Mouse (Mus musculus): Measurements from ENCODE around the gene Tmem215. TPM values are rescaled to one million over a fixed set of nuclear protein-coding genes. Genes with fewer than 3 reads are reported as not detected.

Gene Tmem215
- polyA plus RNA-seq, 1 experiment from 2014 or later, result 1.4 TPM

DNA sequence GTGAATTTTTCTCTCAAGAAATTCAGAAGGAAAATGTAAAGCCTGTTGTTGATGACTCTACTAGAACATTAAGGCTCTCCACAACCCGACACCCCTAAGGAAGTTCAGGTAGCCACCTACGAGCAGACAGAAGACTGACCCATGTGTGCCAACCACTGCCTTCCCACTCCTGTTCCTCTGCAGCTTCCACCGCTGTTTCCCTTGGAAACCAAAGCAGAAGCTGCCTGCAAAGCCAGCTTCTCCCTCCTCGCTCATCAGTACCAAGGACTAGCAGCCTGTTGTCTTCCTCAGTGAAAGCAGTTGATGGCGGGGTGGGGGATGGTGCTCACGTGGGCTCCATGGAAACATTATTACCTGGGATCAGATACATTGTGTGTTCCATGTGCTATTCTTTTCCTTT is 14.6 kb downstream of the Tmem215 start:
- H3K9ac ChIP-seq (ENCODE audit: low read depth, low read length), result no peak overlapping the region
- no peak for DNase-seq (ENCODE audit: low spot score)
- no peak overlapping the region for H3K4me2 ChIP-seq (ENCODE audit: low read depth, low read length)
- 71% methylated on average over 6 of the region's 6 CpGs for WGBS
- no peaks in the 10 kb centered on the region for H3K27me3 ChIP-seq (replicated peaks; ENCODE audit: control insufficient read depth, insufficient read depth, low read length)
- H3K4me3 ChIP-seq (ENCODE audit: low read depth, low read length), result no peak overlapping the region
- H3K36me3 ChIP-seq (ENCODE audit: control insufficient read depth, insufficient read depth, low read length), result no peaks in the 10 kb centered on the region
- H3K9me3 ChIP-seq (ENCODE audit: control insufficient read depth, low read length), result no peaks in the 10 kb centered on the region
- no peaks in the 10 kb centered on the region for H3K4me1 ChIP-seq (ENCODE audit: control insufficient read depth, insufficient read depth, low read length)
- no peak overlapping the region for H3K27ac ChIP-seq (replicated peaks; ENCODE audit: low read depth, low read length)
- no peak for ATAC-seq (ENCODE audit: low read depth)

DNA sequence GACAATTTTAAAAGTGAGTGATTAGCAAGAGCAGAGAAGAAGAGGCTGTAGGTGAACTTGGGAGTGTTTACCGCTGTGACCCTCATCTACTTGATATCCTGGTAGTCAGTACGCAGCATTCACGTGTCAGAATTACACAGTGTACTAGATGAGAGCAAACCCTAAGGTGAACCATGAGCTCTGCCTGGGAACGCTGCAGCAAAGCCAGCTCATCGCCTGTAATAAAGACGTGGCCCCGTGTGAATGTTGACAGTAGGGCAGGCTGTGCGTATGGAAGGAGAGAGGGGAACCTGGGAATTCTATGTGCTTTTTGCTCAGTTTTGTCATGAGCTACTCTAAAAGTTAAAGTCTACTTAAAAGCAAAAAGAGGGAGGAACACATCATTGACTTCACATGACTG is 19.8 kb downstream of the Tmem215 start:
- no peaks in the 10 kb centered on the region for H3K9me3 ChIP-seq (ENCODE audit: control insufficient read depth, low read length)
- ATAC-seq (ENCODE audit: low read depth) (no peak), DNase-seq (ENCODE audit: low spot score) (no peak)
- no peaks in the 10 kb centered on the region for H3K4me1 ChIP-seq (ENCODE audit: control insufficient read depth, insufficient read depth, low read length)
- H3K36me3 ChIP-seq (ENCODE audit: control insufficient read depth, insufficient read depth, low read length), result no peaks in the 10 kb centered on the region
- no peak overlapping the region for H3K4me3 ChIP-seq (ENCODE audit: low read depth, low read length)
- no peak overlapping the region for H3K27ac ChIP-seq (replicated peaks; ENCODE audit: low read depth, low read length)
- H3K27me3 ChIP-seq (replicated peaks; ENCODE audit: control insufficient read depth, insufficient read depth, low read length), result no peaks in the 10 kb centered on the region
- no peak overlapping the region for H3K4me2 ChIP-seq (ENCODE audit: low read depth, low read length)
- 83% methylated on average over 8 of the region's 8 CpGs for WGBS
- no peak overlapping the region for H3K9ac ChIP-seq (ENCODE audit: low read depth, low read length)

DNA sequence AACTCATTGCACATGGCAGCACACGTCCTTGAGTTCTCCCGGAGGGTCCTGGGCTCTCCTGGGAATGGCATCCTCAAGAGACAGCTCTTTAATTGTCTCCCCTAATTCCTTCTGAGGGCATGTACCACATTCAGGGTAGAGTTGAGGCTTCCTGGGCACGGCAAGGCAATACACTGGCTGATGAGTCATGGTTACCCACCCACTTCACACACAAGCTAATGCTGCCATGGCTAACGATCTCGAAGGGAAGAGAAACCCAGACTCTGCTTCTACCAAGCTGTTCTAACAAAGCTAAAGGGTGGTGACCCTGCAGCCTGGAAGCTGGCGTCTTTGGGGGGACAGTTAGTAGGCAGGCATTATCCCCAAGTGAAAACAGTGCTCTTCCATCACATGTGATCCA is 24.4 kb downstream of the Tmem215 start:
- Histone ChIP-seq H3K27me3 (replicated peaks; ENCODE audit: control insufficient read depth, insufficient read depth, low read length) (no peaks in the 10 kb centered on the region), H3K27ac (replicated peaks; ENCODE audit: low read depth, low read length) (no peak overlapping the region), H3K9me3 (ENCODE audit: control insufficient read depth, low read length) (no peaks in the 10 kb centered on the region), H3K4me2 (ENCODE audit: low read depth, low read length) (no peak overlapping the region), H3K9ac (ENCODE audit: low read depth, low read length) (no peak overlapping the region), H3K4me1 (ENCODE audit: control insufficient read depth, insufficient read depth, low read length) (no peaks in the 10 kb centered on the region), H3K4me3 (ENCODE audit: low read depth, low read length) (no peak overlapping the region), H3K36me3 (ENCODE audit: control insufficient read depth, insufficient read depth, low read length) (no peaks in the 10 kb centered on the region)
- ATAC-seq (ENCODE audit: low read depth) (no peak), DNase-seq (ENCODE audit: low spot score) (no peak)
- WGBS, result 77% methylated on average over 6 of the region's 6 CpGs

DNA sequence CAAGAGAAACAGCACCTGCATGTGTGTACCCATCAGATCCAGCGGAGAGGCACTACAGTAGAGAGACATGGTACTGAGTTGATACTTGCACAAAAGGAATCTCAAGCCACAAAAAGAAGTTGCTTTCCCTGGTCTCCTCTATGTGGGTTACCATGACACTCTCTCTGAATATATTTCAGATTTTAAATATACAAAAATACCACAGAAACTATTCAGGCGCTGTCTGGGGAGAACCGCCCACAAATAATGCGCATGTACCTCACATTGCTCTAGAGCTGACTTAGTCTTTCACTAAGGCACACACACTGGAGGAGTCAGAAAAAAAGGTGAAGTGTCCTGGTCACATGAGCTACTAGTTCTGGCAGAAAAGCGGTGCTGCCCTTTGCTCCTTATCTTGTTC is 24.8 kb downstream of the Tmem215 start:
- Histone ChIP-seq H3K9me3 (ENCODE audit: control insufficient read depth, low read length) (no peaks in the 10 kb centered on the region), H3K4me3 (ENCODE audit: low read depth, low read length) (no peak overlapping the region), H3K4me2 (ENCODE audit: low read depth, low read length) (no peak overlapping the region), H3K27me3 (replicated peaks; ENCODE audit: control insufficient read depth, insufficient read depth, low read length) (no peaks in the 10 kb centered on the region), H3K9ac (ENCODE audit: low read depth, low read length) (no peak overlapping the region), H3K27ac (replicated peaks; ENCODE audit: low read depth, low read length) (no peak overlapping the region), H3K4me1 (ENCODE audit: control insufficient read depth, insufficient read depth, low read length) (no peaks in the 10 kb centered on the region), H3K36me3 (ENCODE audit: control insufficient read depth, insufficient read depth, low read length) (no peaks in the 10 kb centered on the region)
- WGBS, result 92% methylated on average over 5 of the region's 5 CpGs
- DNase-seq (ENCODE audit: low spot score) (no peak), ATAC-seq (ENCODE audit: low read depth) (no peak)

DNA sequence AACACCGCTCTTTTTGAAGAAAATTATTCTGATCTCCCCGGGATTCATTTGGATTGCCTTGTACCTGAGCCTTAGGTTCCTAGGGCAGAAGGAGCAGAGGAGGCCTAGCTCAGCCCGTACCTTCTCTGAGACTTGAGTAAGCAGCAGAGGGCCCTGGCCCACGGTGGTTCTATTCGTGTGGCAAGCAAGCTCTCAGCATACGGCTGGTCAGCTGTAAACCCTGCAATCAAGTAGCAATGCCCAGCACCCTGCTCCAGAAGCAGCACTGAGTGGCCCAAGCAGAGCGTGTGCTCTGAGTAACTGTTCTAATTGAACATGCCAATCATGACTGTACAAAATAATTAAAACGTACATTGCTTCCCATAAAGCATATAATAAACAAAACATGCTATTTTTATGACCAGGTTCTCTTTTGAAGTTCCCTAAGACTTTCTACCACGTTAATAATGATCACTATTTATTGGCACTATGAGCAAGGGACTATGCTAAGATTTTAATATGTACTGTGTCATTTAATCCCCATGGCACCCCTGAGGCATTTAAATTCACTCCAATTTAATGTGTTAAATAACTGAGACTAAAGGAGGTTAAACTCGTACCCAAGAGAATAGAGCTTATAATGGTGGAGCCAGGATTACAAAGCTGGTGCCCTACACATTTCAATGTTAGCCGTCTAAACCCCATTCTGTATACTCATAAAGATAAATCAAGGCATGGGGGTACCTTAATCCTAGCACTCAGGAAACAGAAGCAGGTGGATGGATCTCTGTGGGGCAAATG is 28.0 kb downstream of the Tmem215 start:
- H3K4me1 ChIP-seq (ENCODE audit: control insufficient read depth, insufficient read depth, low read length), result no peaks in the 10 kb centered on the region
- H3K36me3 ChIP-seq (ENCODE audit: control insufficient read depth, insufficient read depth, low read length), result no peaks in the 10 kb centered on the region
- WGBS, result 81% methylated on average over 11 of the region's 11 CpGs
- no peak for ATAC-seq (ENCODE audit: low read depth)
- DNase-seq (ENCODE audit: low spot score), result no peak
- H3K4me2 ChIP-seq (ENCODE audit: low read depth, low read length), result no peak overlapping the region
- H3K4me3 ChIP-seq (ENCODE audit: low read depth, low read length), result no peak overlapping the region
- no peaks in the 10 kb centered on the region for H3K27me3 ChIP-seq (replicated peaks; ENCODE audit: control insufficient read depth, insufficient read depth, low read length)
- H3K9me3 ChIP-seq (ENCODE audit: control insufficient read depth, low read length), result no peaks in the 10 kb centered on the region
- no peak overlapping the region for H3K9ac ChIP-seq (ENCODE audit: low read depth, low read length)
- H3K27ac ChIP-seq (replicated peaks; ENCODE audit: low read depth, low read length), result no peak overlapping the region

DNA sequence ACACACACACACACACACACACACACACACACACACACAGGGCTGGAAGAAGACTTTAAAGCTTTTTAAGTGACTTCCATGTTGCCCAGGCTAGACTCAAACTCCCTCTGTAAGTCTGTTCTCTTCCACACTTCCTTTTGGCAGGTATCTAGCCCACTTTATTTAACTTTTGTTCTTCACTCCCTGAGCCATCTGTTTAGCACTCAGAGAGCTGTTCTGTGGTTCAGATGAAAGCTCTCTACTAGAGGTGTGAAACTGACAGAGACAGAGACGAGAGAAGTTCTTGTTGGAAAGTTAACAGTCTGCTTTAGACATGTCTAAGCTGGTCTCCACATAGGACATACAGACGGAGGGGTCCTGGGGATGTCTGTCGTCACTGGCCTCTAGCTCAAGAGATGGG is 30.5 kb downstream of the Tmem215 start:
- ATAC-seq (ENCODE audit: low read depth) (no peak), DNase-seq (ENCODE audit: low spot score) (no peak)
- H3K27ac ChIP-seq (replicated peaks; ENCODE audit: low read depth, low read length), result no peak overlapping the region
- no peak overlapping the region for H3K4me2 ChIP-seq (ENCODE audit: low read depth, low read length)
- no peak overlapping the region for H3K9ac ChIP-seq (ENCODE audit: low read depth, low read length)
- H3K9me3 ChIP-seq (ENCODE audit: control insufficient read depth, low read length), result no peaks in the 10 kb centered on the region
- H3K27me3 ChIP-seq (replicated peaks; ENCODE audit: control insufficient read depth, insufficient read depth, low read length), result no peaks in the 10 kb centered on the region
- 79% methylated on average over 3 of the region's 3 CpGs for WGBS
- no peaks in the 10 kb centered on the region for H3K4me1 ChIP-seq (ENCODE audit: control insufficient read depth, insufficient read depth, low read length)
- no peaks in the 10 kb centered on the region for H3K36me3 ChIP-seq (ENCODE audit: control insufficient read depth, insufficient read depth, low read length)
- no peak overlapping the region for H3K4me3 ChIP-seq (ENCODE audit: low read depth, low read length)

DNA sequence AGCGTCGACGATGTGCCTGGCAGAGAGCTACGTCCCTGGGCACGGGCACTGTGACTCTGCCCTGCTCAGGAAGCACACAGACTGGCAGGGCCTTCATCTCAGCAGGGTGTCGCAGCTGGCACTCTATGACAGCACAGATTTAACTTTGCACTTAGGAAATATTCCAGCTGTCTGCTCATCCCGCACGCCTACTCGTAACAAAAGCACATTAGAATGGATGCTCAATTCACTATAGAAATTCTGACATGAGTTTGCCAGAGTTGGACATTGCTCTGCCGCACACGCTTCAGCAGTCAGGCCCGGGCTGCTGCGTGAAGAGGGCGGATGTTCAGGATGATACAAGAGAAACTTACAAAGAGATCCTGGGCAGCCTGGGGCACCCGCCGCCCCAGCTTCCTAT is 37.6 kb downstream of the Tmem215 start:
- Histone ChIP-seq H3K4me2 (ENCODE audit: low read depth, low read length) (no peak overlapping the region), H3K27me3 (replicated peaks; ENCODE audit: control insufficient read depth, insufficient read depth, low read length) (no peaks in the 10 kb centered on the region), H3K9ac (ENCODE audit: low read depth, low read length) (no peak overlapping the region), H3K27ac (replicated peaks; ENCODE audit: low read depth, low read length) (no peak overlapping the region), H3K36me3 (ENCODE audit: control insufficient read depth, insufficient read depth, low read length) (no peaks in the 10 kb centered on the region), H3K4me3 (ENCODE audit: low read depth, low read length) (no peak overlapping the region), H3K4me1 (ENCODE audit: control insufficient read depth, insufficient read depth, low read length) (no peaks in the 10 kb centered on the region), H3K9me3 (ENCODE audit: control insufficient read depth, low read length) (no peaks in the 10 kb centered on the region)
- 80% methylated on average over 16 of the region's 16 CpGs for WGBS
- DNase-seq (ENCODE audit: low spot score), result no peak
- no peak for ATAC-seq (ENCODE audit: low read depth)

DNA sequence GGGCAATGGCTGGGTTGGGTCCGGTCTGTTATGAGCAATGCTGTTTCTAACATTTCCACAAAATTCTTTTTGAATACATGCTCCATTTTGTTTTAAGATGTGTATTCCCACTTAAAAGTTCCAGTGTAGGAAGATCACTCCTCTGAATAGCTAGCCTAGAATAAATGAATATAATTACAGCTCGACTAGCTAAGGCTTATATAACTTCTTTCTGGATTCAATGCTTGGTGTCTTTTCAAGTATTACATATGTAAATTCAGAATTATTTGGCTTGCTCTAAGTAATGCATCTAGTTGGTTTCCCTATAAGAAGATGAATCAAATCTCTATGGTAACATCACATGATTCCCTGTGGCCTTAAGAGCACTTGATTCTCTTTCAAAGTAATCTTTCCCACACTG is 41.3 kb downstream of the Tmem215 start:
- Histone ChIP-seq H3K4me1 (ENCODE audit: control insufficient read depth, insufficient read depth, low read length) (no peaks in the 10 kb centered on the region), H3K4me2 (ENCODE audit: low read depth, low read length) (no peak overlapping the region), H3K9ac (ENCODE audit: low read depth, low read length) (no peak overlapping the region), H3K27me3 (replicated peaks; ENCODE audit: control insufficient read depth, insufficient read depth, low read length) (no peaks in the 10 kb centered on the region), H3K4me3 (ENCODE audit: low read depth, low read length) (no peak overlapping the region), H3K9me3 (ENCODE audit: control insufficient read depth, low read length) (no peaks in the 10 kb centered on the region), H3K36me3 (ENCODE audit: control insufficient read depth, insufficient read depth, low read length) (no peaks in the 10 kb centered on the region), H3K27ac (replicated peaks; ENCODE audit: low read depth, low read length) (no peak overlapping the region)
- no peak for ATAC-seq (ENCODE audit: low read depth)
- DNase-seq (ENCODE audit: low spot score), result no peak
- 91% methylated on average over 2 of the region's 2 CpGs for WGBS

Data from embryonic facial prominence, embryonic 14.5 days (tissue).